Mouse (Mus musculus) bone marrow, adult 2 months (tissue): ENCODE results near the gene Cdca5.

Experiments used
- CTCF ChIP-seq: fragments of 200-500 bp; IDR thresholded peaks from 2 replicates; pipeline ENCODE4 v1.5.1; 2011; ENCODE audit warnings: low read length, control low read depth; ENCODE audit not compliant: control insufficient read depth, insufficient read depth
- POLR2A ChIP-seq: fragments of 200-500 bp; IDR thresholded peaks from 2 replicates; pipeline ENCODE4 v1.6.1; 2011; ENCODE audit warnings: low read depth, mild to moderate bottlenecking, control low read depth, low read length, borderline replicate concordance; ENCODE audit not compliant: control insufficient read depth

- TF ChIP-seq CTCF (no peak), POLR2A (no peak)
Observed at GRCm38 (mm10) chr19:6097847-6098246, 13.1 kb downstream of the Cdca5 start.
